Mouse (Mus musculus) hematopoietic stem cell, adult 5-6 weeks (primary cell): ENCODE data around the gene Tex101. TPM values are rescaled to one million over a fixed set of nuclear protein-coding genes. Genes with fewer than 3 reads are reported as not detected.
"Not testable (repeated sequence)": the region's sequence is repeated elsewhere in the genome, so short reads cannot be mapped to it uniquely, and the experiment has no call there.

Experiments
- ATAC-seq, 2 experiments: fragments of 125-278 bp in 1 of 2; replicated peaks in 1 of 2; 2 replicates each; pipeline ENCODE4 v1.8.0; 2016 to 2017; ENCODE audit warnings: inconsistent platforms in 2 of 2, mild to moderate bottlenecking in 2 of 2, moderate number of reproducible peaks in 2 of 2, low read depth in 1 of 2, moderate TSS enrichment in 1 of 2; ENCODE audit not compliant: low FRiP score in 2 of 2, poor library complexity in 2 of 2, severe bottlenecking in 2 of 2, insufficient read depth in 1 of 2, low TSS enrichment in 1 of 2
- total RNA-seq: library from RNA; stranded (forward); fragments of 172-1452, 232-1000 nt; gene quantifications from 2 replicates; pipeline ENCODE4 v1.2.3, GENCODE M21; 2017

Tex101 gene
- not detected in 2 replicates for total RNA-seq

GRCm38 (mm10) chr7:24676575-24676974, at the start of gene Tex101:
Tex101 (minus strand) TSS chr7:24676675.
- ATAC-seq, result no peak

GRCm38 (mm10) chr7:24715039-24715438, 38.6 kb upstream of the Tex101 start:
- ATAC-seq, result peak; percentile 13 to 79; a peak in 2 of 4 replicates

GRCm38 (mm10) chr7:24708832-24709292, 32.4 kb upstream of the Tex101 start, which contains the start of gene BC049730:
BC049730 (plus strand) TSS chr7:24709242.
- ATAC-seq, result no peak

GRCm38 (mm10) chr7:24702841-24703240, 26.4 kb upstream of the Tex101 start:
- ATAC-seq, result not testable (repeated sequence)

GRCm38 (mm10) chr7:24697891-24698290, 21.4 kb upstream of the Tex101 start:
- not testable (repeated sequence) for ATAC-seq

DNA sequence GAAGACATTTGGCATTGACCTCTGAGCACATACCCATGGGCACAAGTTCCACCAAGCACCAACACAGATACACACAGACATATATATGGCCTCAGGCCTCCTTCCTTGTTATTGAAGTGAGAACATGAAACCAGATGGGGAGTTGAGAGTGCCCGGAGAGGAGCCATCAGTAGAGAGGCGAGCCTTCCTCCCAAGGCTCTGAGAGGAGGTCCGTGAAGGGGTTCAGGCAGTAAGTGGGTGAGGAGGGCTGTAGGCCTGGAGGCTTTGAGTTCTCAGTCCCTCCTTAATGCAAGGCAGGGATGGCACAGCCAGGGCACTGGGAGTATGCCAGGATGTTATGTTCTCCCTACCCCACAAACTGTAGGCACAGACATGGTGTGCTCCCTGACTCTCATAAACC, 16.2 kb upstream of the Tex101 start:
- not testable (repeated sequence) for ATAC-seq

DNA sequence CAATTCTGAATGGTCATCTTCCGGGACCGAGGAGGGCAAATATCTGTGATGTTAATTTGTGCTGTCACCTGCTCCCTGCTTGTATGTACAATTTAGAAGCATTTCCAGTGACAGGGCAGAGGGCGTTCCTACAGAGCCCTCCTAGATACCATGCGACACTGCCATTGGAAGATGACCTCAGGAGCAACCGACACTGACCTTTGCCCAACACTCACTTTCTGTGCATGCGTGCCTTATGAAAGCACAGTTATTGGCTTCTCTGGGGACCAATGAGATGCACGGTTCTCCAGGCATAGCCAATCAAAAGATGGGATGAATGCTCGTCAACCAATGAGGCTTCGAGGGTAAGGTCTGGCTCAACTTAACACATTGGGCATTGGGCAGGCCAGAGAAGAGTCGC, 11.0 kb upstream of the Tex101 start:
- not testable (repeated sequence) for ATAC-seq

GRCm38 (mm10) chr7:24684121-24684520, 7.6 kb upstream of the Tex101 start:
- ATAC-seq, result not testable (repeated sequence)

DNA sequence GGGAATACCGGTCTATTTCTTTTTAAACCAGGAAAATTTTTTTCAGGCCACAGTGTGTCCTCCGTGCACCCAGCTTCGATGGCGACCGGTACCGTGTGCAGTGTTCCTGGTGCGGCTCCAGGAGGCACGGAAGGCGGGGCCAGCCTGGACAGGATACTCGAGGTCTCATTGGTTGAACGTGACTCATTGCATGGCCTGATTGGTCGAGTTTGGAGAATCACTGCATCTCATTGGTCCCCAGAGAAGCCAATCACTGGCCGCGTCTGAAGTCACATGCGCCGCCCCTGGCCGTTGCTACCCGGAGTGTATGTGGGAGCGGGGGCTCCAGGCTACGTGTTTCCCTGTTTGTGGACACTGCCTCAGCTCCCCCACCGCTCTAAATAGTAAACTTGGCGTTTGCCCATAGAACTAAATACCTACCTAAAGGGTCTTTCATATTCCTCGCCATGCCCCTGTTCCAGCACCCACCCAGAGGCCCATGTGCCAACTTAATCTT, 4.5 kb downstream of the Tex101 start:
- no peak for ATAC-seq

GRCm38 (mm10) chr7:24664959-24665358, 11.5 kb downstream of the Tex101 start:
- ATAC-seq, result no peak

DNA sequence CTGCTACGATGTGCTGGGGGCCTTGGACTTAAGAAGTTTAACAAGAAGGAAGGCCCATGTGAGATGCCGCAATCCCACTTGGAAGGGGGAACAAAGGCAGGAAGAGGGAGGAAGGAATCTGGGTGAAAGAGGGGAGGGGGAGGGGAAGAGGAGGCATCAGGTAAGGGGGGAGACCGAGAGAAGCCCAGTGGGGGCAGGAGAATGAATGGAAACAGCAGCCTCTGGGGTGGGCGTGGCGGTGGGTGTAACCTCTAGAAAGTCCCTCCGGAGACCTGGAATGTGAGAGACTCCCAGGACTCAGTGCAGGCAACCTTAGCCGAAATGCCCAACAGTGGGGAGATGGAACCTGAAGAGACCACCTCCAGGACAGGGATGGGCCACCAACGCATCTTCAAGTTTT, 12.2 kb downstream of the Tex101 start:
- ATAC-seq, result no peak

DNA sequence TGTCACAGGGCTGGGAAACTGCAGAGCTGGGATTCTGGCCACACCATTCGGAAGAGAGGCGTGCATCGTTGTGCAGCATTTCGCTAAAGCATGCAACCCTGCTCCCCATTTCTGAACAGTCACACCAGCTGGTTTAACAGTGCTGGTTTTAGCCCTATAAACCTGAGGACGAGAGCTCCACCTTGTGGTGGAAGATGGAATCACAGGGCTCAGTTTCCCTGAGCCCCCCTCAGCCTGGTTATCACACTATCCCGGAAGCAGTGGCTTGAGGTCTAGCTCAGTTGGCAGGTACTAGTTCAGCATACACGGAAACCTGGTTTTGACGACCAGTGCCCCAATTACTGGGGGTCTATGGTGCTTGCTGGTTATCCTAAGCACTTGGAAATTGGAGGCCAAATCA, 13.9 kb downstream of the Tex101 start:
- ATAC-seq, result peak; percentile 66 to 88

DNA sequence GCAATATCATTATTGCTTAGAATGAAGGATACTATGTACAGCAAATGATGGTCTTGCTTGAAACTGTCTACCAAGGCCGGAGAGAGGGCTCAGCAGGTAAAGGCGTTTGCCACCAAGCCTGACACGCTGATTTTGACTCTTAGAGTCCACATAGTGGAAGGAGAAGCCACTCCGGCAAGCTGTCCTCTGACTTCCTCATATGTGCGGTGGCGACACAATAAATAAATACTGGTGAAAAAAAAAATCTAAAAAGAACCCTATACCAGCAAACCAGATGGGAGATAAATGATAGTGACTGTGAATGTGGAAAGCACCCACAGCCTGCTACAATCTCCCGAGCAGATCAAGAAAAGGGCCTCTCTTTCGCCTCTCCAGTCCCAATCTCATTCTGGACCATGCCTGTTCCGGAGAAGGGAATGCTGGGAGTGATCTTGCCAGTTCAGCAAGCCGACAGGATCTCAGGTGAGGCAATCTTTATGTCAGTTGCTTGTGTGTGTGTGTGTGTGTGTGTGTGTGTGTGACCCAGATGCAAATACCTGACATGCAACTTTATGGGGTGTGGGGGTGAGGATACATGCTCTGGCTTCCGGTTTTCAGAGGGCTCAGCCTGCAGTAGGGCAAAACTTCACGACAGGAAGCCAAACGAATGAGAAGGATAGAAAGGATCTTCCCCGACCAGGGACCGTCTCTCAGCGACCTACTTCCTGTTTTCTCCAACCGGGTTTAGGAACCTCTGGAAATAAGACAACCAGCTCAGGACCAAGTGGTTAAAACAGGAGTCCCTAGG, 15.2 kb downstream of the Tex101 start:
- peak; percentile 25 to 58; a peak in 3 of 4 replicates for ATAC-seq

DNA sequence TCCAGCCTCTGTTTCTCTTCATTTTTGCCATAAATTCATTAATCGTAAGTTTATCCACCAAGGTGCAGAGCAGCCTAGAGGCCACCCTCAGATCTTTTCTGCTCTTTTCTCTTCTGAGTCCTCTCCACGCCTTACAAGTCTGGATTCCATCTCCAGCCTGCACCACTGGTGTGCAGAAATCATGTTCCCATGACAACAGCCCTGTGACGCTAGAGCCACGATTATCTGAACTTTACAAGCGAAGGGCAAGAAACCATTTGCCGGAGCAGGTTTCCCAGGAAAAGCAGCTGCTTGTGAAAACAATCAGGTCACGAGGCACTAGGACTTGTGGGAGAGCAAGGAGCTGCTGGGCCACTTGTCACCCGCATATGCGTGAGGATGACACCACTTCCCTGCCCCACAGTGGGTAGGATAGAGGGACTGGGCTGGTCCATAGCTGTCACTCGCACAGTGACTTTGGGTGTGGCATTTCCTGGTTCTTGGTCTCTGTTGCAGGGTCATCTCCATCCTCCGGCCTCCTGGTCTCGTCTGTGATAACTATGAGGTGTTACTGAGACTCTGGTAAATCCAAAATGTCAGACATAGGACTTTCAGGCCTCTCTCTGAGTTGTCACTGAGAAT, 16.6 kb downstream of the Tex101 start:
- ATAC-seq, result no peak

GRCm38 (mm10) chr7:24653681-24654080, 22.8 kb downstream of the Tex101 start:
- ATAC-seq, result peak; percentile 74 to 78

DNA sequence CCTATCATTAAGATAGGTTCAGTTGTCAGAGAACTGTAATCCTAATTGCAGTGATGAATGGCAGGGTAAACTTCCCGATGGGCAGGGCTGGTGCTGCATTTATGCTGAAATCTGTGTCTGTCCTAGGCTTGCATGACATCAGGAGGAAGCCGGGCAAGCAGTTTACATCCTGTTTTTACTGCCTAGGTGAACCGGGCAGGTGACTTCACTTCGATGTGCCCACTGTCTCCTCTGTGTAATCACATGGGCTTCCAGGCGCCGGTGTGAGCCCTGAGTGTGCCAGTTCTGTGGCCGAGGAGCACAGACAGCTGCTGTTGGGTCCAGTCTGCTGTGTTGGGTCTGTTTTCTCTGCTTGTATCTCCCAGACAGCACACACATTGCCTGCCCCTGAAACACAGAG, 30.0 kb downstream of the Tex101 start:
- no peak for ATAC-seq

DNA sequence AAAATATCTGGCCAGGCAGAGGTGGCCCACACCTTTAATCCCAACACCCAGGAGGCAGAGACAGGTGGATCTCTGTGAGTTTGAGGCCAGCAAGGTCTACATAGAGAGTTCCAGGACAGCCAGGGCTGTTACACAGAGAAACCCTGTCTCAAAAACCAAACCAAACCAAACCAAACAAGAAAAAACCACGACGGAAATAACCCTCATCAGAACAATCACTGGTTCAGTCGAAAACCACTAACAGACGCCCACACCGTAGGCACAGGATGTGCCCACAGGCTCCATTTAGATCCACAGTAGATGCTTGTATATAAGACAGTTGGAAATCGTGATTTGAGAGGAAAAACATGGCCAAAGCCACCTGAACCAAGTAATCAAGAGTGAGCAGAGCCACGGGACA, 31.5 kb downstream of the Tex101 start:
- no peak; a peak in 1 of 4 replicates for ATAC-seq

GRCm38 (mm10) chr7:24644492-24644891, 32.0 kb downstream of the Tex101 start:
- ATAC-seq, result no peak
